Mouse (Mus musculus): ENCODE measurements around the gene Atp5d. TPM values are rescaled to one million over a fixed set of nuclear protein-coding genes. Genes with fewer than 3 reads are reported as not detected.

Atp5d gene
- polyA plus RNA-seq, 1 experiment, result 1,163 TPM

- 96% methylated on average over 5 of the region's 5 CpGs for WGBS
- no peaks in the 10 kb centered on the region for H3K36me3 ChIP-seq (ENCODE audit: control insufficient read depth, insufficient read depth, low read length)
- no peak overlapping the region for H3K4me3 ChIP-seq (ENCODE audit: control insufficient read depth, insufficient read depth, low read length)
- no peak overlapping the region for H3K27ac ChIP-seq (ENCODE audit: control insufficient read depth, insufficient read depth, low read length)
- H3K4me1 ChIP-seq (replicated peaks; ENCODE audit: control insufficient read depth, insufficient read depth, low read length), result peaks cover 12% of the 10 kb centered on the region
- TF ChIP-seq CTCF (IDR thresholded peaks at IDR 0.05; ENCODE audit: borderline replicate concordance, control insufficient read depth, extremely low read depth, insufficient read depth, low read length, poor library complexity) (no peak), POLR2A (IDR thresholded peaks at IDR 0.05; ENCODE audit: control insufficient read depth, extremely low read depth, insufficient read depth, low read length, poor library complexity) (no peak)
- H3K27me3 ChIP-seq (ENCODE audit: control insufficient read depth, insufficient read depth, low read length), result no peaks in the 10 kb centered on the region
- DNase-seq, result no peak
Measured at GRCm38 (mm10) chr10:80095547-80095946, 42.9 kb upstream of the Atp5d start.

- H3K36me3 ChIP-seq (ENCODE audit: control insufficient read depth, insufficient read depth, low read length), result no peaks in the 10 kb centered on the region
- H3K27me3 ChIP-seq (ENCODE audit: control insufficient read depth, insufficient read depth, low read length), result no peaks in the 10 kb centered on the region
- 46% methylated on average over 7 of the region's 7 CpGs for WGBS
- H3K4me3 ChIP-seq (ENCODE audit: control insufficient read depth, insufficient read depth, low read length), result no peak overlapping the region
- H3K4me1 ChIP-seq (replicated peaks; ENCODE audit: control insufficient read depth, insufficient read depth, low read length), result peaks cover 26% of the 10 kb centered on the region
- TF ChIP-seq CTCF (IDR thresholded peaks at IDR 0.05; ENCODE audit: borderline replicate concordance, control insufficient read depth, extremely low read depth, insufficient read depth, low read length, poor library complexity) (no peak), POLR2A (IDR thresholded peaks at IDR 0.05; ENCODE audit: control insufficient read depth, extremely low read depth, insufficient read depth, low read length, poor library complexity) (no peak)
- no peak overlapping the region for H3K27ac ChIP-seq (ENCODE audit: control insufficient read depth, insufficient read depth, low read length)
- DNase-seq, result no peak
Measured at GRCm38 (mm10) chr10:80097275-80097674, 41.2 kb upstream of the Atp5d start.

- H3K4me1 ChIP-seq (replicated peaks; ENCODE audit: control insufficient read depth, insufficient read depth, low read length), result peaks cover 28% of the 10 kb centered on the region
Measured at GRCm38 (mm10) chr10:80098630-80099029, 39.8 kb upstream of the Atp5d start.

GRCm38 (mm10) chr10:80100982-80101381 is 37.5 kb upstream of the Atp5d start:
- Histone ChIP-seq H3K27me3 (ENCODE audit: control insufficient read depth, insufficient read depth, low read length) (no peaks in the 10 kb centered on the region), H3K4me1 (replicated peaks; ENCODE audit: control insufficient read depth, insufficient read depth, low read length) (peaks cover 28% of the 10 kb centered on the region), H3K27ac (ENCODE audit: control insufficient read depth, insufficient read depth, low read length) (no peak overlapping the region), H3K36me3 (ENCODE audit: control insufficient read depth, insufficient read depth, low read length) (no peaks in the 10 kb centered on the region), H3K4me3 (ENCODE audit: control insufficient read depth, insufficient read depth, low read length) (no peak overlapping the region)
- TF ChIP-seq POLR2A (IDR thresholded peaks at IDR 0.05; ENCODE audit: control insufficient read depth, extremely low read depth, insufficient read depth, low read length, poor library complexity) (no peak), CTCF (IDR thresholded peaks at IDR 0.05; ENCODE audit: borderline replicate concordance, control insufficient read depth, extremely low read depth, insufficient read depth, low read length, poor library complexity) (no peak)
- WGBS, result 81% methylated on average over 11 of the region's 11 CpGs
- DNase-seq, result no peak

More at GRCm38 (mm10) chr10:80098630-80099029, 39.8 kb upstream of the Atp5d start:
- WGBS, result 91% methylated on average over 5 of the region's 5 CpGs
- Histone ChIP-seq H3K36me3 (ENCODE audit: control insufficient read depth, insufficient read depth, low read length) (no peaks in the 10 kb centered on the region), H3K27ac (ENCODE audit: control insufficient read depth, insufficient read depth, low read length) (no peak overlapping the region), H3K4me3 (ENCODE audit: control insufficient read depth, insufficient read depth, low read length) (no peak overlapping the region), H3K27me3 (ENCODE audit: control insufficient read depth, insufficient read depth, low read length) (no peaks in the 10 kb centered on the region)
- TF ChIP-seq POLR2A (IDR thresholded peaks at IDR 0.05; ENCODE audit: control insufficient read depth, extremely low read depth, insufficient read depth, low read length, poor library complexity), result no peak
- no peak for TF ChIP-seq CTCF (IDR thresholded peaks at IDR 0.05; ENCODE audit: borderline replicate concordance, control insufficient read depth, extremely low read depth, insufficient read depth, low read length, poor library complexity)
- DNase-seq, result no peak

GRCm38 (mm10) chr10:80102216-80102915 is 36.1 kb upstream of the Atp5d start:
- under 1% methylated on average over 59 of the region's 59 CpGs for WGBS
- Histone ChIP-seq H3K27me3 (ENCODE audit: control insufficient read depth, insufficient read depth, low read length) (no peaks in the 10 kb centered on the region), H3K27ac (ENCODE audit: control insufficient read depth, insufficient read depth, low read length) (no peak overlapping the region), H3K4me3 (ENCODE audit: control insufficient read depth, insufficient read depth, low read length) (peak overlapping the region; percentile 99), H3K36me3 (ENCODE audit: control insufficient read depth, insufficient read depth, low read length) (no peaks in the 10 kb centered on the region), H3K4me1 (replicated peaks; ENCODE audit: control insufficient read depth, insufficient read depth, low read length) (peaks cover 25% of the 10 kb centered on the region)
- TF ChIP-seq CTCF (IDR thresholded peaks at IDR 0.05; ENCODE audit: borderline replicate concordance, control insufficient read depth, extremely low read depth, insufficient read depth, low read length, poor library complexity) (peak; percentile 51; the same call in 1 of the 2 replicates), POLR2A (IDR thresholded peaks at IDR 0.05; ENCODE audit: control insufficient read depth, extremely low read depth, insufficient read depth, low read length, poor library complexity) (peak; percentile 86)
- peak; percentile 89 for DNase-seq

GRCm38 (mm10) chr10:80103032-80103431 is 35.4 kb upstream of the Atp5d start:
- Histone ChIP-seq H3K27me3 (ENCODE audit: control insufficient read depth, insufficient read depth, low read length) (no peaks in the 10 kb centered on the region), H3K4me1 (replicated peaks; ENCODE audit: control insufficient read depth, insufficient read depth, low read length) (peaks cover 22% of the 10 kb centered on the region), H3K4me3 (ENCODE audit: control insufficient read depth, insufficient read depth, low read length) (no peak overlapping the region), H3K27ac (ENCODE audit: control insufficient read depth, insufficient read depth, low read length) (no peak overlapping the region), H3K36me3 (ENCODE audit: control insufficient read depth, insufficient read depth, low read length) (no peaks in the 10 kb centered on the region)
- no peak for DNase-seq
- TF ChIP-seq CTCF (IDR thresholded peaks at IDR 0.05; ENCODE audit: borderline replicate concordance, control insufficient read depth, extremely low read depth, insufficient read depth, low read length, poor library complexity), result no peak
- no peak for TF ChIP-seq POLR2A (IDR thresholded peaks at IDR 0.05; ENCODE audit: control insufficient read depth, extremely low read depth, insufficient read depth, low read length, poor library complexity)
- 94% methylated on average over 2 of the region's 2 CpGs for WGBS
